Mouse (Mus musculus): ENCODE data around the gene Npas2.

DNA sequence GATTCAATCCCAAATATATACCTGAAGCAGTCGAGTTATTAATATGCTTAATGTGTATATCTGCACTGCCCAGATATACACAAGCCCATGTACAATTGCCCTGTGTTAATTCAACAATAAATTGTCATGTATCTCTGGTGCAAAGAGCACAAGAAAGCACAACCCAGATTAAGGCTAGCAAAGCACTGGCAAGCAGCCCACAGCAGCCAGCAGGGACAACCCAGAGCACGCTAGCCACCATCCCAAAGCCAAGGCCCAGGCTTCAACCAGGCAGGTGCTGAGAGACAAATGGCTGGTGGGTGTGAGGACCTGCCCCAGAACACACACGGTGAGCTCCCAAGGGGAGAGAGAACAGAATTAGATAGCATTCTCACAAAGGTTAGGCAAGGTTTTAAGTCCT is 192.9 kb downstream of the Npas2 start:
- TF ChIP-seq EP300 (IDR thresholded peaks at IDR 0.05; ENCODE audit: low read depth in 1 of 2, low read length in 2 of 2), result no peak
- no peak for TF ChIP-seq MXI1 (IDR thresholded peaks at IDR 0.05; ENCODE audit: low read depth, low read length)
- no peak for TF ChIP-seq MAFK (IDR thresholded peaks at IDR 0.05; ENCODE audit: borderline replicate concordance, low read depth, low read length)
- TF ChIP-seq CTCF (IDR thresholded peaks at IDR 0.05 in 2 of 3, conservative IDR thresholded peaks at IDR 0.05 in 1 of 3; ENCODE audit: control insufficient read depth in 1 of 3, insufficient read depth in 1 of 3, low read depth in 2 of 3, low read length in 3 of 3, poor library complexity in 1 of 3, severe bottlenecking in 1 of 3), result no peak
- TF ChIP-seq GABPA (IDR thresholded peaks at IDR 0.05; ENCODE audit: low read depth, low read length), result no peak
- TF ChIP-seq ZMIZ1 (IDR thresholded peaks at IDR 0.05; ENCODE audit: low read depth, low read length), result no peak
- no peak for TF ChIP-seq MAX (IDR thresholded peaks at IDR 0.05; ENCODE audit: low read length)
- no peak for TF ChIP-seq ETS1 (IDR thresholded peaks at IDR 0.05; ENCODE audit: low read depth, low read length)
- TF ChIP-seq POLR2A (IDR thresholded peaks at IDR 0.05; ENCODE audit: control insufficient read depth in 1 of 2, insufficient read depth in 1 of 2, low read depth in 1 of 2, low read length in 2 of 2, poor library complexity in 1 of 2), result no peak
- TF ChIP-seq RCOR1 (IDR thresholded peaks at IDR 0.05; ENCODE audit: low read depth, low read length), result no peak
- TF ChIP-seq POLR2AphosphoS2 (IDR thresholded peaks at IDR 0.05; ENCODE audit: low read length), result no peak

Measured in MEL (cell line).